Mouse (Mus musculus) cerebellum, adult 2 months (tissue): ENCODE measurements around the gene Enho.
A peak's percentile ranks its signal among the peaks of the same experiment; 100 is the strongest.

Experiments
- CTCF ChIP-seq: fragments of 200-500 bp; IDR thresholded peaks from 2 replicates; pipeline ENCODE4 v1.5.1; 2011; ENCODE audit warnings: low read depth, mild to moderate bottlenecking, control low read depth, low read length, moderate library complexity, borderline replicate concordance; ENCODE audit not compliant: insufficient read depth
- POLR2A ChIP-seq: fragments of 200-500 bp; IDR thresholded peaks from 2 replicates; pipeline ENCODE4 v1.6.1; 2011; ENCODE audit warnings: low read length, control low read depth, borderline replicate concordance; ENCODE audit not compliant: insufficient read depth

DNA sequence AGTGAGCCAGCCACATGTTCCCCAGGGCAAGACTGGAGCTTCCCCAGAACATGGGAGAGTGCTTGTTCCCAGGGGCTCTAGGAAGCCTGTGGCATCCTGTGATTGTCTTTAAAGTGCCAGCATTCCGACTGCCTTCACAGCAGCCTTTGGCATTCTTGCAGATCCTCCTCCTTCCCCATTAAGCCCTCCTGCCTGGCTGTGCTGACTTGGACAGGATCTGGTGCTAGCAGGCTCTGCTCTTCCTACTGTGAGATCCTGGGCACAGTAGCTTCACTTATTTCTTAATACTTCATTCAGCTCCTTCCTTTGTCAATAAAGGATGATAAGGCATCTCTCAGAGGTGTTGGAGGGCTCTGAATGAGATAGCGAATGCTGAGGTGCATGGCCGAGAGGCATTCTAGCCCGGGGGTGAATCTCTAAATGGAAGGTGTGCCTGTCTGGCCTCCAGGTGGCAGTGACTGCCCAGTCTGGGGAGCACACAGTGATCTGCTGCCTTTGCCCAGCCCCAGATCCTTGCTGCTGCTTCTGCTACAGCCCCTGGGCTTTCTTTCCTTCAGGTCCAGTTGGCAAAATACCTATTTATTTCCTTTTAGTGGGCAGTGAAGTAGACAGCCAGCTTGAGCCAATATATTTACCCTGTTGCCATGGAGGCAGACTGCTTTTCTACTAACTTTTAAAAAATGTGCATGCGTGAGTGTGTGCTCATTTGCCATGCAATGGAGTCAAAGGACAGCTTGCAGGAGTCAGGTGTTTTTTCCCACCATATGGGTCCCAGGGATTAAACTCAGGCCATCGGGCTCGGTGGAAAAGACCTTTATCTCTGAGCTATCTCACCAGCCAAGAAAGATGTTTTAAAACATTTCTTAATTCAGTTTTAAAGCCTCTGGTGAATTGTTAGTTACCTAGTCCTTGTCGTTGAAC lies 35.4 kb downstream of the Enho start:
- TF ChIP-seq CTCF (peak; percentile 98), POLR2A (no peak)
